Mouse (Mus musculus): ENCODE data around the gene Olfr972.
"Not testable (repeated sequence)": the region's sequence is repeated elsewhere in the genome, so short reads cannot be mapped to it uniquely, and the experiment has no call there.

The Olfr972 gene

DNA sequence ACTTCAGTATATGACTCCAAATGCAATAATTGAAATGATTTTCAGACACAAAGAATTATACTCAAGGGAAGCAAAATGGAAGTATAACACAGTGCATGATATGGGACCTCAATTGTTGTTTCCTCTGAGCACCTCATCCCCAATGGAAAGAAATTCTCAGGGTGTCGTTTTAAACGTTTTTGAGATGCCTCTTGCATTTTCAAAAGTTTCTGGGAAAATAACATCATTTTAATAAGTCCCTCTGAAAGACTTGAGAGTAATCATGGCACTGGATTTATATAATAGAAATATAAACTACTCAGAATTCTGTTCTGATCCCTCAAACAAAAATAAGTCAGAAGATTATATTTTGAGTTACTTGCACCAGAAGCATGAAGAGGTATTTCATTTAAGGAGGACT, at the start of gene Olfr972:
TSS of gene Olfr972 (plus strand) at position 301 of the 400 bp plus-strand sequence.
- no peak for DNase-seq

DNA sequence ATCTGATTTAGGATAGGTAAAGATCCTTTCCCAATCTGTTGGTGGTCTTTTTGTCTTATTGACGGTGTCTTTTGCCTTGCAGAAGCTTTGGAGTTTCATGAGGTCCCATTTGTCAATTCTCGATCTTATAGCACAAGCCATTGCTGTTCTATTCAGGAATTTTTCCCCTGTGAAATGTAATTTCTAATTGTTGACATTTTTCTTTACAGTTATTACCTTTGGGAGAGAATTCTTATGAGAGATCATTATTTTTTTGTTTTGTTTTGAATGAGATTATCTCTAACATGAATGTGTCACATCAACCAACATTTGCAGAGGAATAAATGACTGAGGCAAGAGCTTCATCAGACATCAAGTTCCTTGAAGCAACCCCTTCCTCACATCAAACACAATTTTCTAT, 29.6 kb upstream of the Olfr972 start, which contains the start of gene Olfr971:
TSS of gene Olfr971 (plus strand) at position 301 of the 400 bp plus-strand sequence.
- not testable (repeated sequence) for DNase-seq

DNA sequence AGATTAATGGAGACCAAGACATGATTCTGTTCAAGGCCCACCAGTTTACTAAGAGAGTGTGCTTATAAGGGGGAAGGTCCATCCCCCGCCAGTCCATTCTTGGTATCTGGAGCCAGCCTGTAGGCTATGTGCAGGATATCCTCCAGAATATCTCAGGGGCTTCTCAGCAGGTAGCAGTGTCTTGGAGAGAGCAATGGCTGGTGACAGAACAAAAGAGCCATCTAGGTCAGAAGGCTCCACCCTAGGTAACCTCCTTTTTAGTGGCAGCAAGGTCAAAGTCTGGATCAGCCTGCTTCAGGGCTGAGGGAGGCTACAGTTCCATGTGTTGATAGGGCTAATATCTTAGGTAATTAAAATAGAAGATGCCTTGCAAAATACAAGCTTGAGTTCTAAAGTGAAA, 5.8 kb downstream of the Olfr972 start:
- not testable (repeated sequence) for DNase-seq

DNA sequence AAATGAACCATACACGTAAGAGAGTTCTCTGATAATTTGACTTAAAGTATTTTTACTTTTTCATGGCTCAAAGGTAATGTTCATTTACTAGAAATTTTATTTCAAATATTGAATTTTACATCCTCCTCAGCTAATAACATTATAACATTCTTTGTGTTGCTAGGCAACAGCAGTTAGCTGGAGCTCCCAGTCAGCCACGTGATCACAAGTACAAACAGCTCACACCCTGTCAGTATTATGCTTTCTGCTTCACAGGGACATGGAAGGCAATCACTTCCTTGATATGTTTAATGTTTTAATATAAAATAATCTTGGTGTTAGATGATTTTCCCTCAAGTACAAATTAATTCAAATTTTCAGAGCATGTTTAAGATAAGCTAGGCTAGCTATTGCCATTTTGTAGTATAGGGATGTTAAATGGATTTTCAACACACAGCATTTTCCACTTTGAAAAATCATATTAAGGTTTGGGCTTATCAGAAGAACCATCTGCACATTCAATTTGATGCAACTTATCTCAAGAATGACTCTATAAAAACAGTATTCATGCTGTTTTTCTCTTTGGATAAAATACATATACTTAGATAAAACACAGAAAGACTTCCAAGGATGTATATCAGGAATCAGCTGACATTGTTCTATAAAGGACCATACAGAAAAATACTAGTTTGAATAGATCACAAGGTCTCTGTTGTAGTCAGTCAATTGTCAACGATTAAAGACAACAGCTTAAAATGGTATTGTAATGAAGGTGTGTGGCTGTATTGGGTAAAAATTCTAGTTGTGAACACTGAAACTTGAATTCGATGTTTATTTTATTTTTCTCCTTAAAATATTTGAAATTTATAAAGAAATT, 11.5 kb downstream of the Olfr972 start:
- DNase-seq: not testable (repeated sequence)

DNA sequence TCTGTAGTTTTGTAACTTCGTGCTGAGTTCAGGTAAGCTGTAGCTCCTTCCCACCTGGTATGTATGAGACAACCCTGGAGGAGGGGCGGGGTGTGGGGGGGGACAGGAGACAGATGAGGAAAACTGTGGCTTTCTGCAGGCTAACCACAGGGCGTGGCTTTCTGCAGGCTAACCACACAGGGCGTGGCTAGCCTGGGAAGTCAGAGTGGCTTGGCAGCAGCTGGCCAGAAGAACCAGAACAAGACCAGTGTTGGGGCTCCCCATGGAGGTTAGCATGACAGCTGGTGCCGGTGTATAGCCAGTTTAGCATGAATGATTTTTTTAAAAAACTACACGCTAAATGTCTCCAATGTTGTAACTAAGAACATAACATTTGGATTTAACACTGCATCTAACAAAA, 38.9 kb downstream of the Olfr972 start:
- DNase-seq: no peak

DNA sequence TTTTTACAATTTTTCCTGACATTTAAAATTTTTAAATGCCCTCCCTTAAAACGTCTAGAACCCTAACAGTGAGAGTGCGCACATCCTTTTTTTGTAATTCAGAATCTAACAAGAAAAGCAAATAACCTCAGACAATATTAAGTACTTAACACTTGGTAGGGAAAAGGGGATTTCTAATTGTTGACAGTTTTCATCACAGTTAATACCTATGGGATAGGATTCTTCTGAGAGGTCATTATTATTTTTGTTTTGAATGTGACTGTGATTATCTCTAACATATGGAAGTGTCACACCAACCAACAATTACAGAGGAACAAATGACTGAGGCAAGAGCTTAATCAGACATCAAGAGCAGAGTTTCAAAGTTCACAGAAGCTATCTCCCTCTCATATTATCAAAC, 40.8 kb downstream of the Olfr972 start, which contains the start of gene Olfr229:
TSS of gene Olfr229 (plus strand) at position 301 of the 400 bp plus-strand sequence.
- DNase-seq: no peak

DNA sequence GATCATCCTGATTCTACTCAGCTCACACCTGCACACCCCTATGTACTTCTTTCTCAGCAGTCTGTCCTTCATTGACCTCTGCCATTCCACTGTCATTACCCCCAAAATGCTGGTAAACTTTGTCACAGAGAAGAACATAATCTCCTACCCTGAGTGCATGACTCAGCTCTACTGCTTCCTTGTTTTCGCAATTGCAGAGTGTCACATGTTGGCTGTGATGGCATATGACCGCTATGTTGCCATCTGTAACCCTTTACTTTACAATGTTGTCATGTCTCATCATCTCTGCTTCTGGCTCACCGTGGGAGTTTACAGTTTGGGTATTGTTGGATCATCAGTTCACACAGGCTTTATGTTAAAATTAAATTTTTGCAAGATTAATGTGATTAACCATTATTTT, 43.7 kb downstream of the Olfr972 start:
- no peak for DNase-seq

Measured in thymus, postnatal 25 days (tissue).